Mouse (Mus musculus): ENCODE measurements at regions not wholly inside any gene's neighbourhood (a gene's known extent, or its start where the extent isn't known, plus 50 kb on each side); places are given as distances from the start of the nearest gene placed in this dataset.

- H3K36me3 ChIP-seq (ENCODE audit: control insufficient read depth, insufficient read depth, low read length), result no peaks in the 10 kb centered on the region
- WGBS, result 95% methylated on average over 3 of the region's 3 CpGs
- no peaks in the 10 kb centered on the region for H3K27me3 ChIP-seq (ENCODE audit: control insufficient read depth, insufficient read depth, low read length)
- no peak for DNase-seq (ENCODE audit: low spot score)
- no peak overlapping the region for H3K9ac ChIP-seq (ENCODE audit: low read length)
- no peak overlapping the region for H3K27ac ChIP-seq (ENCODE audit: low read depth, low read length)
- ATAC-seq (replicated peaks; ENCODE audit: low FRiP score), result no peak
- H3K4me3 ChIP-seq (ENCODE audit: low read depth, low read length), result no peak overlapping the region
- no peak overlapping the region for H3K4me2 ChIP-seq (ENCODE audit: low read depth, low read length, severe bottlenecking)
- H3K9me3 ChIP-seq (ENCODE audit: control insufficient read depth, low read length), result no peaks in the 10 kb centered on the region
- no peaks in the 10 kb centered on the region for H3K4me1 ChIP-seq (replicated peaks; ENCODE audit: control insufficient read depth, insufficient read depth, low read length)
Measured at GRCm38 (mm10) chr2:17876942-17877341, 119.8 kb downstream of the H2al2a start.

- 92% methylated on average over 9 of the region's 9 CpGs for WGBS
- H3K4me2 ChIP-seq (ENCODE audit: low read depth, low read length, severe bottlenecking), result no peak overlapping the region
Measured at GRCm38 (mm10) chr2:17876155-17876554, 120.6 kb downstream of the H2al2a start.

GRCm38 (mm10) chr2:17870562-17870961 is 126.2 kb downstream of the H2al2a start:
- ATAC-seq (replicated peaks; ENCODE audit: low FRiP score), result no peak
- no peak for DNase-seq (ENCODE audit: low spot score)
- 32% methylated on average over 2 of the region's 2 CpGs for WGBS
- no peak overlapping the region for H3K4me3 ChIP-seq (ENCODE audit: low read depth, low read length)
- H3K9ac ChIP-seq (ENCODE audit: low read length), result no peak overlapping the region
- no peaks in the 10 kb centered on the region for H3K27me3 ChIP-seq (ENCODE audit: control insufficient read depth, insufficient read depth, low read length)
- H3K36me3 ChIP-seq (ENCODE audit: control insufficient read depth, insufficient read depth, low read length), result no peaks in the 10 kb centered on the region
- H3K4me1 ChIP-seq (replicated peaks; ENCODE audit: control insufficient read depth, insufficient read depth, low read length), result no peaks in the 10 kb centered on the region; the same call in 1 of the 2 replicates
- no peak overlapping the region for H3K27ac ChIP-seq (ENCODE audit: low read depth, low read length)
- no peak overlapping the region for H3K4me2 ChIP-seq (ENCODE audit: low read depth, low read length, severe bottlenecking)
- H3K9me3 ChIP-seq (ENCODE audit: control insufficient read depth, low read length), result no peaks in the 10 kb centered on the region

More at GRCm38 (mm10) chr2:17876155-17876554, 120.6 kb downstream of the H2al2a start:
- no peaks in the 10 kb centered on the region for H3K36me3 ChIP-seq (ENCODE audit: control insufficient read depth, insufficient read depth, low read length)
- ATAC-seq (replicated peaks; ENCODE audit: low FRiP score), result no peak
- H3K9me3 ChIP-seq (ENCODE audit: control insufficient read depth, low read length), result no peaks in the 10 kb centered on the region
- no peak overlapping the region for H3K9ac ChIP-seq (ENCODE audit: low read length)
- DNase-seq (ENCODE audit: low spot score), result no peak
- H3K27ac ChIP-seq (ENCODE audit: low read depth, low read length), result no peak overlapping the region
- H3K27me3 ChIP-seq (ENCODE audit: control insufficient read depth, insufficient read depth, low read length), result no peaks in the 10 kb centered on the region
- no peak overlapping the region for H3K4me3 ChIP-seq (ENCODE audit: low read depth, low read length)
- no peaks in the 10 kb centered on the region for H3K4me1 ChIP-seq (replicated peaks; ENCODE audit: control insufficient read depth, insufficient read depth, low read length)

GRCm38 (mm10) chr2:17868145-17868544 is 128.6 kb downstream of the H2al2a start:
- Histone ChIP-seq H3K27ac (ENCODE audit: low read depth, low read length) (no peak overlapping the region), H3K9ac (ENCODE audit: low read length) (no peak overlapping the region), H3K4me2 (ENCODE audit: low read depth, low read length, severe bottlenecking) (no peak overlapping the region), H3K9me3 (ENCODE audit: control insufficient read depth, low read length) (no peaks in the 10 kb centered on the region), H3K36me3 (ENCODE audit: control insufficient read depth, insufficient read depth, low read length) (no peaks in the 10 kb centered on the region), H3K27me3 (ENCODE audit: control insufficient read depth, insufficient read depth, low read length) (no peaks in the 10 kb centered on the region), H3K4me3 (ENCODE audit: low read depth, low read length) (no peak overlapping the region), H3K4me1 (replicated peaks; ENCODE audit: control insufficient read depth, insufficient read depth, low read length) (peaks cover 2% of the 10 kb centered on the region; the same call in 1 of the 2 replicates)
- DNase-seq (ENCODE audit: low spot score), result peak; percentile 66
- 5% methylated on average over 9 of the region's 9 CpGs for WGBS
- ATAC-seq (replicated peaks; ENCODE audit: low FRiP score), result peak; percentile 60

GRCm38 (mm10) chr2:17867341-17867740 is 129.4 kb downstream of the H2al2a start:
- Histone ChIP-seq H3K27ac (ENCODE audit: low read depth, low read length) (no peak overlapping the region), H3K4me2 (ENCODE audit: low read depth, low read length, severe bottlenecking) (no peak overlapping the region), H3K4me3 (ENCODE audit: low read depth, low read length) (no peak overlapping the region), H3K4me1 (replicated peaks; ENCODE audit: control insufficient read depth, insufficient read depth, low read length) (peaks cover 2% of the 10 kb centered on the region; the same call in 1 of the 2 replicates), H3K36me3 (ENCODE audit: control insufficient read depth, insufficient read depth, low read length) (no peaks in the 10 kb centered on the region), H3K9ac (ENCODE audit: low read length) (no peak overlapping the region), H3K27me3 (ENCODE audit: control insufficient read depth, insufficient read depth, low read length) (no peaks in the 10 kb centered on the region), H3K9me3 (ENCODE audit: control insufficient read depth, low read length) (no peaks in the 10 kb centered on the region)
- ATAC-seq (replicated peaks; ENCODE audit: low FRiP score) (no peak), DNase-seq (ENCODE audit: low spot score) (no peak)
- WGBS, result 72% methylated on average over 3 of the region's 3 CpGs

GRCm38 (mm10) chr2:17861765-17862495 is 130.7 kb upstream of the Nebl start:
- peak overlapping the region; percentile 0; the same call in 1 of the 2 replicates for H3K4me3 ChIP-seq (ENCODE audit: low read depth, low read length)
- H3K9ac ChIP-seq (ENCODE audit: low read length), result no peak overlapping the region
- WGBS, result 17% methylated on average over 10 of the region's 10 CpGs

GRCm38 (mm10) chr2:17860922-17861559 is 129.8 kb upstream of the Nebl start:
- 37% methylated on average over 4 of the region's 4 CpGs for WGBS
- Histone ChIP-seq H3K9ac (ENCODE audit: low read length) (no peak overlapping the region), H3K9me3 (ENCODE audit: control insufficient read depth, low read length) (no peaks in the 10 kb centered on the region), H3K36me3 (ENCODE audit: control insufficient read depth, insufficient read depth, low read length) (no peaks in the 10 kb centered on the region), H3K27me3 (ENCODE audit: control insufficient read depth, insufficient read depth, low read length) (no peaks in the 10 kb centered on the region), H3K4me1 (replicated peaks; ENCODE audit: control insufficient read depth, insufficient read depth, low read length) (peaks cover 2% of the 10 kb centered on the region; the same call in 1 of the 2 replicates), H3K27ac (ENCODE audit: low read depth, low read length) (no peak overlapping the region), H3K4me3 (ENCODE audit: low read depth, low read length) (no peak overlapping the region), H3K4me2 (ENCODE audit: low read depth, low read length, severe bottlenecking) (peak overlapping the region; percentile 28; the same call in 1 of the 2 replicates)
- no peak for DNase-seq (ENCODE audit: low spot score)
- ATAC-seq (replicated peaks; ENCODE audit: low FRiP score), result no peak; the same call in 1 of the 2 replicates

More at GRCm38 (mm10) chr2:17861765-17862495, 130.7 kb upstream of the Nebl start:
- H3K36me3 ChIP-seq (ENCODE audit: control insufficient read depth, insufficient read depth, low read length), result no peaks in the 10 kb centered on the region
- H3K4me1 ChIP-seq (replicated peaks; ENCODE audit: control insufficient read depth, insufficient read depth, low read length), result peaks cover 2% of the 10 kb centered on the region; the same call in 1 of the 2 replicates
- DNase-seq (ENCODE audit: low spot score) (no peak), ATAC-seq (replicated peaks; ENCODE audit: low FRiP score) (peak; percentile 64; the same call in 1 of the 2 replicates)
- no peaks in the 10 kb centered on the region for H3K9me3 ChIP-seq (ENCODE audit: control insufficient read depth, low read length)
- no peak overlapping the region for H3K27ac ChIP-seq (ENCODE audit: low read depth, low read length)
- no peaks in the 10 kb centered on the region for H3K27me3 ChIP-seq (ENCODE audit: control insufficient read depth, insufficient read depth, low read length)
- peak overlapping the region; percentile 28; the same call in 1 of the 2 replicates for H3K4me2 ChIP-seq (ENCODE audit: low read depth, low read length, severe bottlenecking)

GRCm38 (mm10) chr2:17859234-17859633 is 128.0 kb upstream of the Nebl start:
- Histone ChIP-seq H3K9ac (ENCODE audit: low read length) (no peak overlapping the region), H3K4me3 (ENCODE audit: low read depth, low read length) (no peak overlapping the region), H3K27ac (ENCODE audit: low read depth, low read length) (no peak overlapping the region), H3K4me2 (ENCODE audit: low read depth, low read length, severe bottlenecking) (no peak overlapping the region), H3K4me1 (replicated peaks; ENCODE audit: control insufficient read depth, insufficient read depth, low read length) (peaks cover 2% of the 10 kb centered on the region; the same call in 1 of the 2 replicates), H3K36me3 (ENCODE audit: control insufficient read depth, insufficient read depth, low read length) (no peaks in the 10 kb centered on the region), H3K27me3 (ENCODE audit: control insufficient read depth, insufficient read depth, low read length) (no peaks in the 10 kb centered on the region), H3K9me3 (ENCODE audit: control insufficient read depth, low read length) (no peaks in the 10 kb centered on the region)
- DNase-seq (ENCODE audit: low spot score), result no peak
- WGBS, result 92% methylated on average over 8 of the region's 8 CpGs
- ATAC-seq (replicated peaks; ENCODE audit: low FRiP score), result no peak
